Mouse (Mus musculus): ENCODE data around the gene Ndufaf2.

GRCm38 (mm10) chr13:108084086-108084485 lies 74.3 kb downstream of the Ndufaf2 start:
- TF ChIP-seq CTCF (IDR thresholded peaks at IDR 0.05; ENCODE audit: extremely low read depth, insufficient read depth, insufficient read length, insufficient replicate concordance): no peak
- no peak for TF ChIP-seq POLR2A (IDR thresholded peaks at IDR 0.05; ENCODE audit: low read depth, low read length)
